Mouse (Mus musculus) heart, postnatal 10 days (tissue): ENCODE data around the gene Stmnd1. TPM values are rescaled to one million over a fixed set of nuclear protein-coding genes. Genes with fewer than 3 reads are reported as not detected.
A peak's percentile ranks its signal among the peaks of the same experiment; 100 is the strongest.
"Not testable (repeated sequence)": the region's sequence is repeated elsewhere in the genome, so short reads cannot be mapped to it uniquely, and the experiment has no call there.

Source experiments
- DNase-seq, 2 experiments: peaks; one replicate each; pipeline ENCODE4 v3.0.0; 2021
- intact Hi-C: fragments of 180-260 bp; cut with DNase I; formaldehyde crosslinking; loops from one replicate; pipeline ENCODE4 v1.15.1; 2025
- total RNA-seq, 2 experiments: library from RNA; stranded (reverse); gene quantifications; 2 replicates each; pipeline ENCODE4 v1.2.3; 2021

Gene Stmnd1
- total RNA-seq = under 1 TPM; 0.50 TPM

DNA sequence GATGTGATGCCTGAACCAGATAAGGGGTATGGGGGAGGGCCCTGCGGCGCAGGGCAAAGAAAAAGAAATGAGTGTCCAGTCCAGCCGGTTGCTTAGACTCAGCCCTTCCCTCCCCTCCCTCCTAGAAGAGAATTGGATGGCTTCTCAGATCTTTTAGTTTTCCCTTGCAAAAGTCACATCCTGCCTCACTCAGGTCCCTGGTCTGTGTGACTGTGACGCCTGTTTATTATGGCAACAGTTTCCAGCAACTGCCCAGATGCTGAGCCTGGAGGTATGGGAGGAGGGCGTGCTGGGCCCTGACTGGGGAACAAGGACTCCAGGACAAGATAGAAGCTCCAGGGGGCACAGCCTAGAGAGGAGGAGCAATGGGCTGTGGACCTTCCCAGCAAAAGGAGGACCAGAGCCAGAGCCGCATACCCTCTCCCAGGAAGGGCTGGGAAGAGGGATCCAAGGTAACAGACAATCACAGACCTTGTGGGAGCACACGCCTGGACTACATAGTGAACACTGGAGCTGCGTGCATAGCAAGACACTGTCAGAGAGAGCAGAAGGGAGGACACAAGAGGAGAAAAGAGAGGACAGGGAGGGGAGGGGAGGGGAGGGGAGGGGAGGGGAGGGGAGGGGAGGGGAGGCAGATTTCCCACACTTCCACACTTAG is at the start of gene Stmnd1:
Gene Stmnd1 (plus strand): TSS at position 269 of the 658 bp plus-strand sequence.
- DNase-seq = peak; percentile 36 to 55
- intact Hi-C loops = no loop called here

GRCm38 (mm10) chr13:46226956-46227355 is 46.6 kb upstream of the Stmnd1 start:
- peak; percentile 82 to 84 for DNase-seq
- intact Hi-C loops = no loop called here

DNA sequence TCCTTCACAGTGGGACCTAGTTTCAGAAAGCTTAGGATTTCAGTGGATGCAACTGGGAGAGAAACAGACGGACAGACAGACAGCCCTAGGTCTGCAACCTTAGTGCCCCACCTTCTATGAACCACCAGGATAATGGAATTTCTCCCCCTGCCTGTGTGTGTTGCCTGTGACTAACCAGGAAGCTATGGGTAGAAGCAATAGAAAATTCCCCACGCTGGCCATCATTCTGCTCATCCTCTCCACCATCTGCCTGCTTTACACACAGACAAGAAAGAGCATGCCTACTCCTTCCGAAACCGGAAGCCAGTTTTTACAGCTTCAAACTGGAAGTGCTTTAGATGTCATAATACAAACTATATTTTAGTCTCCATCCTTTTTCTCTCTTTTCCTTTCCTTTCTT is 46.0 kb upstream of the Stmnd1 start:
- intact Hi-C loops = no loop called here

DNA sequence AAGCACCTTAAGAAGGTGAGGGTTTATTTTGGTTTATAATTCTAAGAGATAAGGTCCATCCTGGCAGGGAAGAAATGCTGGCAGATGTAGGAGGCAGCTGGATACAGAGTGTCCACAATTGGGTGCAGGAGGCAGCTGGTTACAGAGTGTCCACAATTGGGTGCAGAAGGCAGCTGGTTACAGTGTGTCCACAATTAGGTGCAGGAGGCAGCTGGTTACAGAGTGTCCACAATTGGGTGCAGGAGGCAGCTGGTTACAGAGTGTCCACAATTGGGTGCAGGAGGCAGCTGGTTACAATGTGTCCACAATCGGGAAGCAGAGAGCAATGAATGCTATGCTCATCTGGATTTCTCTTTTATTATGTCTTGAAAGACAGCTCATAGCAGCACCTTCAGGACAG is 44.8 kb upstream of the Stmnd1 start:
- intact Hi-C loops, DNase-seq: not testable (repeated sequence)

More for the DNA sequence above, 46.0 kb upstream of the Stmnd1 start:
- DNase-seq = no peak

DNA sequence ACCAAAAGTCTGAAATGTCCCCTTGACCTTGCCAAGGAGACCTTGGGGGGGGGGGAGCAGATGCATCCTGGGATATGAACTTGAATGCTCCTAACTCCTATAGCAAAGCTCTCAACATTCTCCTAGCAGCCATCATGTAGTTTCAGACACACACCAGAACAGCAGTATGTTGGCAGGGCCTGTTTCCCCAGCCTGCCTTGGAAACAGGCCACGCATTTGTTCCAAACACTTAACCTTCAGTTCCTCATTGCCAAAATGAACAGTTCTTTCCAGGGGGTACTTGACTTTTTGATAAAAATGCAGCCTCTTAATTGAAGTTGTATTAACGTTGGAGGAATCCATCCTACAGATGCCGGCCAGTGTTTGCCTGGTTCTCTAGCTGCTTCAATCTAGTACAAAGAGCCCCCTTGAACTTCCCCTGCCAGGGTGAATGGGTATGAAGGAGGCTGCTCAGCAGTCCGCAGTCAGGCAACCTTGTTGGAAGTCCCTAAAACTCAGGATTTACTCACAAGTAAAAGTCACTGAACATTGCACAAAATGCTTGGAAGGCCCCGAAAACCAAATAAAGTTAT is 41.9 kb upstream of the Stmnd1 start:
- intact Hi-C loops = no loop called here
- DNase-seq = peak; percentile 68 to 73

GRCm38 (mm10) chr13:46237723-46238349 is 35.7 kb upstream of the Stmnd1 start:
- DNase-seq = no peak
- intact Hi-C loops = no loop called here

DNA sequence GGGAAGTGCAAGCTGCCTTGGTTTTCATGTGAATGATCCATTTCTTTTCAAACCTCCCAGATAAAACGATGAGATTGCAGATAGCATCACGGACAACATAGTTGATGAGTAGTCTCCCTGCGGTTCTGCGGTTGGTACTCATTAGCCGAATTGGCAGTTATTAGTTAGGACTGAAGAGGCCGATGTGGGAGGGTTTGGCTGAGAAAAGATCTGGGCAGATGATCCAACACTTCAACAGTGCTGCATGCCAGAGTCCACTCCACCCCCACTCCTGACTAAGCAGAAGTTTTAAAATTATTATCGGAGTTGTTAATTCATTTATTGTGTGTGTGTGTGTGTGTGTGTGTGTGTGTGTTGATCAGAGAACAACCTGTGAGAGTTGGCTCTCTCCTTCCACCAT is 34.7 kb upstream of the Stmnd1 start:
- DNase-seq = no peak
- intact Hi-C loops = no loop called here

- DNase-seq = no peak
- intact Hi-C loops = no loop called here
Observed at GRCm38 (mm10) chr13:46241391-46242188, 31.9 kb upstream of the Stmnd1 start.

DNA sequence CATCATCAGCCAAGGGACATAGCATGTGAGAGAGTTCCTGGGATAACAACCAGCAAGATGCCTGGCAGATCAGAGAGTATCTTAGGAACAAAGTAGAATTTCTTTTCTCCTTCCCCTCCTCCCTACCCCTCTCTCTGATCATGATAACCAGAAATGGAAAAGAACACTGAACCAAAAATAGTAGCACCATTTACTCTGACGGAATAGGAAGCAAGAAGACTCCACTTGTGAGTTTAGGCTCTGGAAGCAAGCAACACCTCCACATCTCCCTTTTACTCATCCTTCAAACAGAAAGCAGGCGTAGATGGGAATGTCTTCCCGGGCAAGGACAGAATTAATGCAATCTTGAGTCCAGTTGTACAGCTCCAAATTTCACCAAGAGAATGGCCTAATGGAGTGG is 19.8 kb upstream of the Stmnd1 start:
- intact Hi-C loops = loop anchor here (5.0 kb wide), 1 partner anchor 266 kb away; no protein-coding TSS in a partner anchor
- DNase-seq = no peak

- no peak for DNase-seq
- intact Hi-C loops = loop anchor here (5.0 kb wide), 1 partner anchor 267 kb away; no protein-coding TSS in a partner anchor
Observed at GRCm38 (mm10) chr13:46254171-46254570, 19.4 kb upstream of the Stmnd1 start.

- DNase-seq = no peak
- intact Hi-C loops = loop anchor here (2.0 to 5.0 kb wide), 3 partner anchors 73 to 718 kb away; no protein-coding TSS in a partner anchor
Observed at GRCm38 (mm10) chr13:46255616-46256015, 17.9 kb upstream of the Stmnd1 start.

DNA sequence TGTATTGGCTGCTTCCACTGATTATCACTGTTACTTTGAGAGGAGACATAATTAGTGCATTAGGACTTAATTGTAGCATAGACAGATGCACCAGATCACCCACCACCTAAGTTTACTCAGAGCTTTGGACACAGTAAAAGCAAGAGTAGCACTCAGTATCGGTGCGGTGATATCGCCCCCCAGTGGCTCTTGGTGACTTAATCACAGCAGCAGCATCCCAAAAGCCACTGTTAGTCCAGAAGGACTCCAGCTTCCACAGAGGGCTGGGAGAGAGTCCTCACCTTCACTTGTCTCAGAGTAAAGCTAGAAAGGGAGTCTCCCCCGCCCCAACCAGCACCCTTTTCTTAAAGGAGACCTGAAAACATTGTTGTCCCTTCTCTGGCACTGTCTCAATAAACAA is 15.7 kb upstream of the Stmnd1 start:
- intact Hi-C loops = loop anchor here (2.0 to 5.0 kb wide), 4 partner anchors 75 to 721 kb away; no protein-coding TSS in a partner anchor

GRCm38 (mm10) chr13:46259526-46259925 is 14.0 kb upstream of the Stmnd1 start:
- intact Hi-C loops = loop anchor here (2.0 to 5.0 kb wide), 3 partner anchors 97 to 722 kb away; no protein-coding TSS in a partner anchor
- no peak for DNase-seq

More for the DNA sequence above, 15.7 kb upstream of the Stmnd1 start:
- DNase-seq = peak; percentile 79 to 85

- intact Hi-C loops = no loop called here
- DNase-seq = no peak
Observed at GRCm38 (mm10) chr13:46261244-46261643, 12.3 kb upstream of the Stmnd1 start.

DNA sequence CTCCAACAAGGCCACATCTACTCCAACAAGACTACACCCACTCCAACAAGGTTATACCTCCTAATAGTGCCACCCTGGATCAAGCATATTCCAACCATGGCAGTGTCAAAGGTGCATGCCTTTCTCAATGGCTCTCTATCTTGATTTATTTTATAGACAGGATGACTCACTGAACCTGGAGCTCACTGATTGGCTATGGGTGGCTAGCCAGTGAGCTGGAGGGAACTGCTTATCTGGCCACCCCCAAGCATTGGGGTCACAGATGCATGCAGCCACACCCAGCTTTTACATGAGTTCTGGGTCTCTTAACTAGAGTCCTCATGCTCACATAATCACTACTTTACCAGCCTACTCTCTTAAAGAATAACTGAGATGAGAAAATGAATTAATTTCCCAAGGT is 5.7 kb upstream of the Stmnd1 start:
- intact Hi-C loops = no loop called here
- DNase-seq = no peak

GRCm38 (mm10) chr13:46268341-46268740 is 5.2 kb upstream of the Stmnd1 start:
- intact Hi-C loops = no loop called here
- DNase-seq = peak; percentile 39 to 52

DNA sequence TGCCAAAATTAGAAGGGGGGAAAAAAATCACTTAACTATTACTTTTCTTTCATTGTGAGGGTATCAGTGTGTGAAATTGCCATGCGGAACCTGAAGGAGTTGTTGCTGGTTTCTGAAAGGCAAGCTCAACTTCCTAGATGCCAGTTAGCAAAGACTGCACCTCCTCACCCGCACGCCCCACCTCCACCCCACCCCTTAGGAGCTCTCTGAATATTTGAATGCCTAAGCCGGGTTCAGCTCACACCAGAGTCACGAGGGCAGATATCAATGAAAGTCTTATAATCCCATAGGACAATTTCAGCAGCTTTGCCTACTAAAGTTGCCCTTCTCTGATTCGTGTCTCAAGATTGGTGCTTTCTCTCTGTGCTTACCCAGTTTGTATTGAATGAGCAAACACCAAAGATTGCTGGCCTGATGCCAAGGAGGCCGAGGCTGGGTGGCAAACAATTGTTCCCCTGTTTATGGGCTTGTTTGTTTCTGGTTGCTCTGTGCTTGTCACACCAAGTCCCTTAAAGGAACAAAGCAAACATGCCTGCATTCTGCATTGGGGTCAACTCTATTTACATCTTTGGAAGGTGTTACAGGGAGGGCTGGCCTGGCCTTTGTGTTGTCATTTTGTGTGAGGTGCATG is 4.6 kb upstream of the Stmnd1 start:
- intact Hi-C loops = no loop called here
- DNase-seq = peak; percentile 26 to 48

GRCm38 (mm10) chr13:46272811-46273452 is 589 bp upstream of the Stmnd1 start:
- peak; percentile 8 to 16 for DNase-seq
- intact Hi-C loops = no loop called here

DNA sequence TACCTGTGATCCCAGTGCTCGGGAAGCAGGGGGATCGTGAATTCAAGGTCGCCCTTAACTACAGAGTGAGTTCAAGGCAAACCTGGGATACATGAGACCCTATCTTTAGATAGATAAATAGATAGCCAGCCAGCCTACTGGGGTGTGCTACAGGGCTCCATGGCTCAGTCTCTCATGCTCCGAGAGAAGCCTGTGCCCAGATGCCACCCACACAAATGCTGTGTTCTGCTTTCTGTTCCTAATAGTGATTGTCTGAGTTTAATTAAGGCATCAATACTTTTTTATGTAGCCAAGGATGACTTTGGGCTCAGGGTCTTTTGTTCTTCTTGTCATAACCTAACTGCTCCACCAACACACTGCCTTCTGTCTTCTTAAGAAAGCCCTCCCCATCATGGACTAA is 2.2 kb downstream of the Stmnd1 start:
- intact Hi-C loops = no loop called here
- no peak for DNase-seq

DNA sequence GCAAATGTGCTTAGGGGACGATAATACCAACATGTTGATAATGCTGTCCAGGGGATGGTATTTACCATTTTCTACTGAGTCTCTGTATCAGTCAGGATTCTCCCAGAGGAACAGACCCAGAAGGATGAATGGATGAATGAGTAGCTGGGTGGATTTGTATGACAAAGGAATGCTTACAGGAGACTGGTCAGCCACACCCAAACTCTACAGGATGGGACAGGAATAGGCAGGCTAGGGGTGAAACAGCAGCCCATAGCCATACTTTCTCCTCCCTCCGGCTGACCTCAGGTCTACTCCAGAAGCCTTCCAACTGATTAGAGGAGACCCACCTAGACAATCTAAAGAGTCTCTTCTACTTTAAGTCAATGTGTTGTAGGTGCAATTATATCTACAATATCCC is 9.0 kb downstream of the Stmnd1 start:
- intact Hi-C loops = no loop called here
- DNase-seq = no peak
